Mouse (Mus musculus) T-helper 17 cell (primary cell): ENCODE measurements around the gene Ptch1.

ENCODE experiments used
- in situ Hi-C, 2 experiments: fragments of 300-600 bp; cut with MboI, MseI; formaldehyde crosslinking; loops; 1 replicate in 1 of 2; 2 replicates in 1 of 2; pipeline ENCODE4 v1.15.1; 2025; ENCODE audit warnings: high pct_unique_total_duplicates in 2 of 2

Ptch1 gene

GRCm38 (mm10) chr13:63507001-63507556 lies 66.3 kb downstream of the Ptch1 start:
- in situ Hi-C loops, result no loop called here

GRCm38 (mm10) chr13:63506364-63506763 lies 67.0 kb downstream of the Ptch1 start:
- in situ Hi-C loops, result no loop called here

GRCm38 (mm10) chr13:63502391-63502790 lies 71.0 kb downstream of the Ptch1 start:
- in situ Hi-C loops, result no loop called here

GRCm38 (mm10) chr13:63499489-63499888 lies 73.9 kb downstream of the Ptch1 start:
- in situ Hi-C loops, result no loop called here

GRCm38 (mm10) chr13:63496646-63497582 lies 76.5 kb downstream of the Ptch1 start, which contains the start of gene Fancc:
Gene Fancc (minus strand): TSS chr13:63497278.
- in situ Hi-C loops, result no loop called here

GRCm38 (mm10) chr13:63487707-63488042 lies 85.7 kb downstream of the Ptch1 start:
- in situ Hi-C loops, result no loop called here

- in situ Hi-C loops, result no loop called here
Measured at GRCm38 (mm10) chr13:63486791-63487706, 86.3 kb downstream of the Ptch1 start.

GRCm38 (mm10) chr13:63475356-63475755 lies 98.0 kb downstream of the Ptch1 start:
- in situ Hi-C loops, result loop anchor here in 1 of 2 experiments (5.0 kb wide), 1 partner anchor 307 kb away; no protein-coding TSS in a partner anchor
